14 mouse cellular contexts compared by ENCODE assay signal in genomic region chr7:136531301-136531700, GRCm38 (mm10).
DNase-seq lines count a peak whose midpoint lies in the region; TF ChIP-seq lines count a peak whose summit lies in the region.
"Had no signal": no experiment of that assay in that cellular context is flagged by ENCODE, and none has a peak within 500 bp of the region (broad histone marks: within the 10 kb centered on the region; RNA-seq: fewer than 3 reads in every experiment).

No protein-coding gene starts in this region.

- no peak for TF ChIP-seq POLR2A in brain, embryonic 14.5 days (IDR thresholded peaks at IDR 0.05; ENCODE audit: borderline replicate concordance, extremely low read depth, insufficient read depth, insufficient read length, poor library complexity, severe bottlenecking)

- TF ChIP-seq CTCF in brain, embryonic 14.5 days (IDR thresholded peaks at IDR 0.05; ENCODE audit: borderline replicate concordance, extremely low read depth, insufficient read depth, insufficient read length) = no peak

- intact Hi-C loops in left cerebral cortex, postnatal 4 days (cut with DNase I) = no loop called here
- intact Hi-C loops in heart, postnatal 14 days (cut with DNase I) = no loop called here

- peak; percentile 16 to 30 for DNase-seq in cerebellum, postnatal 10 days
- DNase-seq in cerebellum, adult 11-12 months = no peak
- peak; percentile 3 for DNase-seq in left cerebral cortex, postnatal 4 days
- DNase-seq in left cerebral cortex, adult 9 months (ENCODE audit: low spot score in 2 of 2) = no peak
- DNase-seq in brain, embryonic 14.5 days (ENCODE audit: low read depth) = peak; percentile 17
- peak; percentile 16 to 31 for DNase-seq in heart, postnatal 14 days
- no peak for DNase-seq in right cerebral cortex, postnatal 25 days
- DNase-seq in adrenal gland, adult (ENCODE audit: inconsistent age in 2 of 2, low spot score in 1 of 2) = no peak
- DNase-seq: adrenal gland, postnatal 10 days; cerebellum, adult 8-10 months; kidney, postnatal 4 days; liver; lung, adult 18-20 months; thymus, postnatal 4 days had no signal

Comparison
In these comparisons a context has a peak if more than half of its experiments do, and no peak if none do; other contexts are left out.
1. DNase-seq: peak in cerebellum, postnatal 10 days (2 of 2), left cerebral cortex, postnatal 4 days (single experiment), brain, embryonic 14.5 days (single experiment) and heart, postnatal 14 days (2 of 2); none in cerebellum, adult 11-12 months (single experiment), left cerebral cortex, adult 9 months (0 of 2), right cerebral cortex, postnatal 25 days (single experiment) and adrenal gland, adult (0 of 2).